Mouse (Mus musculus): ENCODE measurements around the gene Ydjc. TPM values are rescaled to one million over a fixed set of nuclear protein-coding genes. Genes with fewer than 3 reads are reported as not detected.
"Not testable (repeated sequence)": the region's sequence is repeated elsewhere in the genome, so short reads cannot be mapped to it uniquely, and the experiment has no call there.

Ydjc gene
- polyA plus RNA-seq, 1 experiment from 2014 or later, result 6.5 TPM

GRCm38 (mm10) chr16:17148084-17148483, 3.7 kb downstream of the Ydjc start:
- WGBS, result 18% methylated on average over 16 of the region's 16 CpGs
- H3K9ac ChIP-seq (ENCODE audit: low read length), result peak overlapping the region; percentile 52
- H3K27me3 ChIP-seq (ENCODE audit: control insufficient read depth, insufficient read depth, low read length), result no peaks in the 10 kb centered on the region
- H3K4me1 ChIP-seq (ENCODE audit: control insufficient read depth, insufficient read depth, low read length), result peaks cover 10% of the 10 kb centered on the region; the same call in 1 of the 2 replicates
- peak overlapping the region; percentile 99 for H3K4me2 ChIP-seq (ENCODE audit: low read depth, low read length)
- no peak overlapping the region for H3K27ac ChIP-seq (ENCODE audit: low read length)
- ATAC-seq (replicated peaks; ENCODE audit: extremely low read depth, insufficient read depth, low FRiP score), result no peak
- no peaks in the 10 kb centered on the region for H3K9me3 ChIP-seq (replicated peaks; ENCODE audit: control insufficient read depth, low read length)
- H3K36me3 ChIP-seq (ENCODE audit: control insufficient read depth, insufficient read depth), result peaks cover 6% of the 10 kb centered on the region; the same call in 1 of the 2 replicates
- peak overlapping the region; percentile 60 for H3K4me3 ChIP-seq (ENCODE audit: low read length)

GRCm38 (mm10) chr16:17150520-17151258, 6.3 kb downstream of the Ydjc start:
- H3K36me3 ChIP-seq (ENCODE audit: control insufficient read depth, insufficient read depth), result peaks cover 11% of the 10 kb centered on the region
- no peaks in the 10 kb centered on the region for H3K27me3 ChIP-seq (ENCODE audit: control insufficient read depth, insufficient read depth, low read length)
- peaks cover 10% of the 10 kb centered on the region; the same call in 1 of the 2 replicates for H3K4me1 ChIP-seq (ENCODE audit: control insufficient read depth, insufficient read depth, low read length)
- no peaks in the 10 kb centered on the region for H3K9me3 ChIP-seq (replicated peaks; ENCODE audit: control insufficient read depth, low read length)
- 81% methylated on average over 7 of the region's 7 CpGs for WGBS
- H3K4me2 ChIP-seq (ENCODE audit: low read depth, low read length), result no peak overlapping the region
- no peak for ATAC-seq (replicated peaks; ENCODE audit: extremely low read depth, insufficient read depth, low FRiP score)
- H3K4me3 ChIP-seq (ENCODE audit: low read length), result no peak overlapping the region
- H3K9ac ChIP-seq (ENCODE audit: low read length), result no peak overlapping the region
- no peak overlapping the region for H3K27ac ChIP-seq (ENCODE audit: low read length)

GRCm38 (mm10) chr16:17151874-17152273, 7.5 kb downstream of the Ydjc start:
- 94% methylated on average over 4 of the region's 4 CpGs for WGBS
- Histone ChIP-seq H3K4me2 (ENCODE audit: low read depth, low read length) (no peak overlapping the region), H3K9me3 (replicated peaks; ENCODE audit: control insufficient read depth, low read length) (no peaks in the 10 kb centered on the region), H3K36me3 (ENCODE audit: control insufficient read depth, insufficient read depth) (peaks cover 11% of the 10 kb centered on the region), H3K27me3 (ENCODE audit: control insufficient read depth, insufficient read depth, low read length) (no peaks in the 10 kb centered on the region), H3K4me3 (ENCODE audit: low read length) (no peak overlapping the region), H3K27ac (ENCODE audit: low read length) (no peak overlapping the region), H3K4me1 (ENCODE audit: control insufficient read depth, insufficient read depth, low read length) (peaks cover 10% of the 10 kb centered on the region; the same call in 1 of the 2 replicates), H3K9ac (ENCODE audit: low read length) (no peak overlapping the region)
- no peak for ATAC-seq (replicated peaks; ENCODE audit: extremely low read depth, insufficient read depth, low FRiP score)

- H3K36me3 ChIP-seq (ENCODE audit: control insufficient read depth, insufficient read depth), result peaks cover 24% of the 10 kb centered on the region
- H3K4me1 ChIP-seq (ENCODE audit: control insufficient read depth, insufficient read depth, low read length), result no peaks in the 10 kb centered on the region
- no peak overlapping the region for H3K4me2 ChIP-seq (ENCODE audit: low read depth, low read length)
- no peak for ATAC-seq (replicated peaks; ENCODE audit: extremely low read depth, insufficient read depth, low FRiP score)
- no peak overlapping the region for H3K9ac ChIP-seq (ENCODE audit: low read length)
- no peak overlapping the region for H3K27ac ChIP-seq (ENCODE audit: low read length)
- H3K9me3 ChIP-seq (replicated peaks; ENCODE audit: control insufficient read depth, low read length), result no peaks in the 10 kb centered on the region
- H3K27me3 ChIP-seq (ENCODE audit: control insufficient read depth, insufficient read depth, low read length), result no peaks in the 10 kb centered on the region
- no peak overlapping the region for H3K4me3 ChIP-seq (ENCODE audit: low read length)
- 85% methylated on average over 2 of the region's 2 CpGs for WGBS
These were observed 9.9 kb downstream of the Ydjc start for GRCm38 (mm10) chr16:17154346-17154745.

- not testable (repeated sequence) for H3K4me3 ChIP-seq (ENCODE audit: low read length); H3K9ac ChIP-seq (ENCODE audit: low read length); H3K27me3 ChIP-seq (ENCODE audit: control insufficient read depth, insufficient read depth, low read length); H3K4me2 ChIP-seq (ENCODE audit: low read depth, low read length); H3K9me3 ChIP-seq (replicated peaks; ENCODE audit: control insufficient read depth, low read length); H3K27ac ChIP-seq (ENCODE audit: low read length); H3K4me1 ChIP-seq (ENCODE audit: control insufficient read depth, insufficient read depth, low read length); ATAC-seq (replicated peaks; ENCODE audit: extremely low read depth, insufficient read depth, low FRiP score)
- WGBS, result 84% methylated on average over 1 of the region's 1 CpGs
- peaks cover 15% of the 10 kb centered on the region for H3K36me3 ChIP-seq (ENCODE audit: control insufficient read depth, insufficient read depth)
These were observed 21.1 kb downstream of the Ydjc start for GRCm38 (mm10) chr16:17165478-17165877.

- Histone ChIP-seq H3K27me3 (ENCODE audit: control insufficient read depth, insufficient read depth, low read length) (no peaks in the 10 kb centered on the region), H3K4me2 (ENCODE audit: low read depth, low read length) (no peak overlapping the region), H3K4me1 (ENCODE audit: control insufficient read depth, insufficient read depth, low read length) (no peaks in the 10 kb centered on the region), H3K27ac (ENCODE audit: low read length) (no peak overlapping the region), H3K36me3 (ENCODE audit: control insufficient read depth, insufficient read depth) (peaks cover 18% of the 10 kb centered on the region), H3K9ac (ENCODE audit: low read length) (no peak overlapping the region), H3K9me3 (replicated peaks; ENCODE audit: control insufficient read depth, low read length) (no peaks in the 10 kb centered on the region), H3K4me3 (ENCODE audit: low read length) (no peak overlapping the region)
- ATAC-seq (replicated peaks; ENCODE audit: extremely low read depth, insufficient read depth, low FRiP score), result no peak
These were observed 22.8 kb downstream of the Ydjc start for GRCm38 (mm10) chr16:17167179-17167578.

- 83% methylated on average over 5 of the region's 5 CpGs for WGBS
- no peaks in the 10 kb centered on the region for H3K9me3 ChIP-seq (replicated peaks; ENCODE audit: control insufficient read depth, low read length)
- H3K36me3 ChIP-seq (ENCODE audit: control insufficient read depth, insufficient read depth), result peaks cover 25% of the 10 kb centered on the region
- no peak overlapping the region for H3K4me3 ChIP-seq (ENCODE audit: low read length)
- no peak overlapping the region for H3K4me2 ChIP-seq (ENCODE audit: low read depth, low read length)
- no peak overlapping the region for H3K27ac ChIP-seq (ENCODE audit: low read length)
- no peaks in the 10 kb centered on the region for H3K4me1 ChIP-seq (ENCODE audit: control insufficient read depth, insufficient read depth, low read length)
- no peaks in the 10 kb centered on the region for H3K27me3 ChIP-seq (ENCODE audit: control insufficient read depth, insufficient read depth, low read length)
- H3K9ac ChIP-seq (ENCODE audit: low read length), result no peak overlapping the region
- ATAC-seq (replicated peaks; ENCODE audit: extremely low read depth, insufficient read depth, low FRiP score), result no peak
These were observed 23.6 kb downstream of the Ydjc start for GRCm38 (mm10) chr16:17168049-17168448.

- H3K4me2 ChIP-seq (ENCODE audit: low read depth, low read length), result no peak overlapping the region
- 73% methylated on average over 2 of the region's 2 CpGs for WGBS
- no peak overlapping the region for H3K4me3 ChIP-seq (ENCODE audit: low read length)
- H3K36me3 ChIP-seq (ENCODE audit: control insufficient read depth, insufficient read depth), result peaks cover 25% of the 10 kb centered on the region
- ATAC-seq (replicated peaks; ENCODE audit: extremely low read depth, insufficient read depth, low FRiP score), result no peak
- H3K4me1 ChIP-seq (ENCODE audit: control insufficient read depth, insufficient read depth, low read length), result no peaks in the 10 kb centered on the region
- H3K9me3 ChIP-seq (replicated peaks; ENCODE audit: control insufficient read depth, low read length), result no peaks in the 10 kb centered on the region
- no peak overlapping the region for H3K9ac ChIP-seq (ENCODE audit: low read length)
- H3K27ac ChIP-seq (ENCODE audit: low read length), result no peak overlapping the region
- no peaks in the 10 kb centered on the region for H3K27me3 ChIP-seq (ENCODE audit: control insufficient read depth, insufficient read depth, low read length)
These were observed 31.3 kb downstream of the Ydjc start for GRCm38 (mm10) chr16:17175765-17176164.

- ATAC-seq (replicated peaks; ENCODE audit: extremely low read depth, insufficient read depth, low FRiP score), result no peak
- Histone ChIP-seq H3K9me3 (replicated peaks; ENCODE audit: control insufficient read depth, low read length) (no peaks in the 10 kb centered on the region), H3K4me2 (ENCODE audit: low read depth, low read length) (no peak overlapping the region), H3K36me3 (ENCODE audit: control insufficient read depth, insufficient read depth) (peaks cover 18% of the 10 kb centered on the region; the same call in 1 of the 2 replicates), H3K4me3 (ENCODE audit: low read length) (no peak overlapping the region), H3K9ac (ENCODE audit: low read length) (no peak overlapping the region), H3K4me1 (ENCODE audit: control insufficient read depth, insufficient read depth, low read length) (no peaks in the 10 kb centered on the region; the same call in none of the 2 replicates), H3K27ac (ENCODE audit: low read length) (no peak overlapping the region), H3K27me3 (ENCODE audit: control insufficient read depth, insufficient read depth, low read length) (no peaks in the 10 kb centered on the region)
- 93% methylated on average over 1 of the region's 1 CpGs for WGBS
These were observed 33.3 kb downstream of the Ydjc start for GRCm38 (mm10) chr16:17177623-17178170.
